Mouse (Mus musculus) hindbrain, embryonic 16.5 days (tissue): ENCODE measurements at regions not wholly inside any gene's neighbourhood (a gene's known extent, or its start where the extent isn't known, plus 50 kb on each side); places are given as distances from the start of the nearest gene placed in this dataset.

ENCODE experiments used
- ATAC-seq: fragments of 200-750 bp; cut with Nextera tagmentation; 2 replicates; pipeline ENCODE4 v1.8.0; 2017; ENCODE audit warnings: moderate TSS enrichment, moderate library complexity
- H3K27ac ChIP-seq: fragments of 300-500 bp; sonication (generic); 2 replicates; pipeline ENCODE4 v1.5.1; 2014; ENCODE audit warnings: low read depth, mild to moderate bottlenecking, control low read depth, low read length, moderate library complexity
- H3K27me3 ChIP-seq: fragments of 300-500 bp; sonication (generic); replicated peaks from 2 replicates; pipeline ENCODE4 v1.6.1; 2014; ENCODE audit warnings: low read length; ENCODE audit not compliant: control insufficient read depth, insufficient read depth
- H3K36me3 ChIP-seq: fragments of 300-500 bp; sonication (generic); 2 replicates; pipeline ENCODE4 v1.6.1; 2014; ENCODE audit warnings: mild to moderate bottlenecking, low read length, moderate library complexity, mixed read lengths; ENCODE audit not compliant: control insufficient read depth, insufficient read depth
- H3K4me1 ChIP-seq: fragments of 300-500 bp; sonication (generic); 2 replicates; pipeline ENCODE4 v1.6.1; 2014; ENCODE audit warnings: low read depth, low read length; ENCODE audit not compliant: control insufficient read depth, insufficient read depth
- H3K4me2 ChIP-seq: fragments of 300-500 bp; sonication (generic); 2 replicates; pipeline ENCODE4 v1.6.1; 2014; ENCODE audit warnings: mild to moderate bottlenecking, low read length, control low read depth, moderate library complexity
- H3K4me3 ChIP-seq: fragments of 300-500 bp; sonication (generic); 2 replicates; pipeline ENCODE4 v1.5.1; 2014; ENCODE audit warnings: mild to moderate bottlenecking, low read length, control low read depth, moderate library complexity
- H3K9ac ChIP-seq: fragments of 300-500 bp; sonication (generic); 2 replicates; pipeline ENCODE4 v1.6.1; 2014; ENCODE audit warnings: low read depth, mild to moderate bottlenecking, control low read depth, low read length, moderate library complexity
- H3K9me3 ChIP-seq: fragments of 300-500 bp; sonication (generic); 2 replicates; pipeline ENCODE4 v1.6.1; 2014; ENCODE audit warnings: mild to moderate bottlenecking, low read length, moderate library complexity; ENCODE audit not compliant: control insufficient read depth
- WGBS: fragments of 180-500 bp; shearing (Covaris S2); extraction: QIAGEN DNeasy Blood & Tissue Kit; methylation state at CpG from one replicate; pipeline ENCODE4 v1.1.7; 2014; 5-methylcytosine and 5-hydroxymethylcytosine counted together

GRCm38 (mm10) chr13:31347000-31347399 lies 208.9 kb upstream of the Foxq1 start:
- no peaks in the 10 kb centered on the region for H3K27me3 ChIP-seq
- H3K9ac ChIP-seq = no peak overlapping the region
- H3K4me1 ChIP-seq = no peaks in the 10 kb centered on the region
- no peak overlapping the region for H3K4me2 ChIP-seq
- 92% methylated on average over 2 of the region's 2 CpGs for WGBS
- no peaks in the 10 kb centered on the region; the same call in 1 of the 2 replicates for H3K9me3 ChIP-seq
- no peaks in the 10 kb centered on the region for H3K36me3 ChIP-seq
- H3K27ac ChIP-seq = no peak overlapping the region
- ATAC-seq = no peak
- no peak overlapping the region for H3K4me3 ChIP-seq

- H3K36me3 ChIP-seq = no peaks in the 10 kb centered on the region
- H3K27me3 ChIP-seq = no peaks in the 10 kb centered on the region
- no peaks in the 10 kb centered on the region; the same call in 1 of the 2 replicates for H3K9me3 ChIP-seq
- ATAC-seq = no peak
- no peak overlapping the region for H3K4me3 ChIP-seq
- 62% methylated on average over 2 of the region's 2 CpGs for WGBS
- no peak overlapping the region for H3K27ac ChIP-seq
- no peak overlapping the region for H3K9ac ChIP-seq
- H3K4me1 ChIP-seq = no peaks in the 10 kb centered on the region
- no peak overlapping the region for H3K4me2 ChIP-seq
Measured at GRCm38 (mm10) chr13:31349671-31350070, 206.3 kb upstream of the Foxq1 start.

GRCm38 (mm10) chr13:31351481-31351880 lies 204.5 kb upstream of the Foxq1 start:
- Histone ChIP-seq H3K36me3 (no peaks in the 10 kb centered on the region), H3K9ac (no peak overlapping the region), H3K27ac (no peak overlapping the region), H3K27me3 (no peaks in the 10 kb centered on the region), H3K4me2 (no peak overlapping the region), H3K4me1 (no peaks in the 10 kb centered on the region), H3K4me3 (no peak overlapping the region), H3K9me3 (no peaks in the 10 kb centered on the region)
- ATAC-seq = no peak

GRCm38 (mm10) chr13:31352825-31353224 lies 203.1 kb upstream of the Foxq1 start:
- Histone ChIP-seq H3K9me3 (no peaks in the 10 kb centered on the region), H3K27ac (no peak overlapping the region), H3K9ac (no peak overlapping the region), H3K4me2 (no peak overlapping the region), H3K4me1 (no peaks in the 10 kb centered on the region), H3K27me3 (no peaks in the 10 kb centered on the region), H3K36me3 (no peaks in the 10 kb centered on the region), H3K4me3 (no peak overlapping the region)
- ATAC-seq = no peak; the same call in 1 of the 2 replicates
- 80% methylated on average over 5 of the region's 5 CpGs for WGBS

- Histone ChIP-seq H3K36me3 (no peaks in the 10 kb centered on the region), H3K27me3 (no peaks in the 10 kb centered on the region), H3K9ac (no peak overlapping the region), H3K4me1 (no peaks in the 10 kb centered on the region; the same call in 1 of the 2 replicates), H3K27ac (no peak overlapping the region), H3K4me2 (no peak overlapping the region), H3K4me3 (no peak overlapping the region), H3K9me3 (no peaks in the 10 kb centered on the region)
- 74% methylated on average over 4 of the region's 4 CpGs for WGBS
- no peak for ATAC-seq
Measured at GRCm38 (mm10) chr13:31359353-31359752, 196.6 kb upstream of the Foxq1 start.

- no peak overlapping the region for H3K27ac ChIP-seq
- H3K9ac ChIP-seq = no peak overlapping the region
- H3K4me1 ChIP-seq = no peaks in the 10 kb centered on the region; the same call in 1 of the 2 replicates
- H3K9me3 ChIP-seq = no peaks in the 10 kb centered on the region
- H3K36me3 ChIP-seq = no peaks in the 10 kb centered on the region
- no peak overlapping the region for H3K4me3 ChIP-seq
- 22% methylated on average over 3 of the region's 3 CpGs for WGBS
- no peak overlapping the region for H3K4me2 ChIP-seq
- H3K27me3 ChIP-seq = no peaks in the 10 kb centered on the region
- ATAC-seq = 0 out of 2 replicates have a peak, but pooled peaks have one; percentile 53
Measured at GRCm38 (mm10) chr13:31362386-31362785, 193.5 kb upstream of the Foxq1 start.

GRCm38 (mm10) chr13:31364369-31364768 lies 191.6 kb upstream of the Foxq1 start:
- Histone ChIP-seq H3K27me3 (no peaks in the 10 kb centered on the region), H3K4me2 (no peak overlapping the region), H3K9ac (no peak overlapping the region), H3K4me3 (no peak overlapping the region), H3K36me3 (no peaks in the 10 kb centered on the region), H3K9me3 (no peaks in the 10 kb centered on the region), H3K4me1 (no peaks in the 10 kb centered on the region; the same call in 1 of the 2 replicates), H3K27ac (no peak overlapping the region)
- WGBS = 57% methylated on average over 4 of the region's 4 CpGs
- ATAC-seq = peak; percentile 72

GRCm38 (mm10) chr13:31367226-31367625 lies 188.7 kb upstream of the Foxq1 start:
- H3K27me3 ChIP-seq = no peaks in the 10 kb centered on the region
- no peak overlapping the region for H3K9ac ChIP-seq
- no peak overlapping the region for H3K4me2 ChIP-seq
- H3K4me1 ChIP-seq = no peaks in the 10 kb centered on the region
- H3K27ac ChIP-seq = no peak overlapping the region
- WGBS = 92% methylated on average over 3 of the region's 3 CpGs
- no peak for ATAC-seq
- H3K36me3 ChIP-seq = no peaks in the 10 kb centered on the region
- no peaks in the 10 kb centered on the region for H3K9me3 ChIP-seq
- H3K4me3 ChIP-seq = no peak overlapping the region

- no peaks in the 10 kb centered on the region for H3K36me3 ChIP-seq
- H3K4me2 ChIP-seq = no peak overlapping the region
- no peak for ATAC-seq
- no peak overlapping the region for H3K4me3 ChIP-seq
- H3K27ac ChIP-seq = no peak overlapping the region; the same call in 1 of the 2 replicates
- WGBS = 83% methylated on average over 4 of the region's 4 CpGs
- no peaks in the 10 kb centered on the region for H3K27me3 ChIP-seq
- no peak overlapping the region for H3K9ac ChIP-seq
- H3K9me3 ChIP-seq = no peaks in the 10 kb centered on the region
- H3K4me1 ChIP-seq = no peaks in the 10 kb centered on the region
Measured at GRCm38 (mm10) chr13:31369182-31369581, 186.8 kb upstream of the Foxq1 start.

- ATAC-seq = no peak
- Histone ChIP-seq H3K27ac (no peak overlapping the region), H3K36me3 (no peaks in the 10 kb centered on the region), H3K4me1 (no peaks in the 10 kb centered on the region), H3K4me3 (no peak overlapping the region), H3K9me3 (no peaks in the 10 kb centered on the region), H3K27me3 (no peaks in the 10 kb centered on the region), H3K9ac (no peak overlapping the region), H3K4me2 (no peak overlapping the region)
- 62% methylated on average over 6 of the region's 6 CpGs for WGBS
Measured at GRCm38 (mm10) chr13:31370873-31371272, 185.1 kb upstream of the Foxq1 start.
